Mouse (Mus musculus) kidney, embryonic 16.5 days (tissue): ENCODE measurements around the gene Ppid. TPM values are rescaled to one million over a fixed set of nuclear protein-coding genes. Genes with fewer than 3 reads are reported as not detected.

Source experiments
- ATAC-seq: fragments of 200-750 bp; cut with Nextera tagmentation; 2 replicates; pipeline ENCODE4 v1.8.0; 2017; ENCODE audit warnings: moderate TSS enrichment; ENCODE audit not compliant: low FRiP score, low TSS enrichment
- H3K27ac ChIP-seq: fragments of 300-500 bp; sonication (generic); 2 replicates; pipeline ENCODE4 v1.5.1; 2014; ENCODE audit warnings: low read length
- H3K27me3 ChIP-seq: fragments of 300-500 bp; sonication (generic); 2 replicates; pipeline ENCODE4 v1.6.1; 2014; ENCODE audit warnings: low read length, control low read depth, mixed read lengths; ENCODE audit not compliant: insufficient read depth
- H3K36me3 ChIP-seq: fragments of 300-500 bp; sonication (generic); 2 replicates; pipeline ENCODE4 v1.6.1; 2014; ENCODE audit warnings: low read length, control low read depth, mixed read lengths; ENCODE audit not compliant: insufficient read depth
- H3K4me1 ChIP-seq: fragments of 300-500 bp; sonication (generic); 2 replicates; pipeline ENCODE4 v1.6.1; 2014; ENCODE audit warnings: low read length, control low read depth, mixed read lengths; ENCODE audit not compliant: insufficient read depth
- H3K4me2 ChIP-seq: fragments of 300-500 bp; sonication (generic); replicated peaks from 2 replicates; pipeline ENCODE4 v1.6.1; 2014; ENCODE audit warnings: low read depth, low read length
- H3K4me3 ChIP-seq: fragments of 300-500 bp; sonication (generic); 2 replicates; pipeline ENCODE4 v1.5.1; 2014; ENCODE audit warnings: mild to moderate bottlenecking, low read length
- H3K9ac ChIP-seq: fragments of 300-500 bp; sonication (generic); replicated peaks from 2 replicates; pipeline ENCODE4 v1.6.1; 2014; ENCODE audit warnings: low read length
- H3K9me3 ChIP-seq: fragments of 300-500 bp; sonication (generic); 2 replicates; pipeline ENCODE4 v1.6.1; 2016; ENCODE audit warnings: low read length, control low read depth
- WGBS: fragments of 180-500 bp; shearing (Covaris S2); extraction: QIAGEN DNeasy Blood & Tissue Kit; methylation state at CpG from one replicate; pipeline ENCODE4 v1.1.7; 2014; 5-methylcytosine and 5-hydroxymethylcytosine counted together
- polyA plus RNA-seq: library from polyadenylated mRNA; unstranded; fragments of >200 nt; fragmentation: Nextera tagmentation; extraction: Ambion mirVana; gene quantifications from 2 replicates; pipeline ENCODE4 v1.2.1, GENCODE M21; 2015

Ppid gene
- polyA plus RNA-seq, 1 experiment from 2014 or later: 160 TPM

DNA sequence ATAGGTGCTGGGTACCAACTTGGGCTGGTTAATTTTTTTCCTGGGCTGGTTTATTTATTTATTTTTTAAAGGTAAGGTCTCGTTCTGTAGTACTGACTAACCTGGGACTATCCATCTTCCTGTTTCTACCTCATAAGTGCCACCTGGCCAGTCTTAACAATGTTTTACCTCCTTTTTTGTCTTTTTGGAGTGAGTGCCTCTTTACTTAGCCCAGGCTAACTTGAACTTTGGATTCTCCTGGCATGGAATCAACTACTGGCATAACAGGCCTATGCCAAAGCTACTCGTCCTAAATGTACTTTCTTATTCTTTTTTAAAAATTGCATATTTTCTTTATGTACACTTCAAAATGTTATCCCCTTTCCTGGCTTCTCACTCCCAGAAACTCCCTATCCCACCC lies 1.5 kb upstream of the Ppid start:
- no peak overlapping the region for H3K9ac ChIP-seq
- no peaks in the 10 kb centered on the region for H3K9me3 ChIP-seq
- no peak overlapping the region for H3K4me2 ChIP-seq
- no peaks in the 10 kb centered on the region for H3K27me3 ChIP-seq
- ATAC-seq: no peak
- no peak overlapping the region for H3K4me3 ChIP-seq
- WGBS: 60% methylated on average over 2 of the region's 2 CpGs
- H3K36me3 ChIP-seq: peaks cover 8% of the 10 kb centered on the region
- H3K4me1 ChIP-seq: peaks cover 12% of the 10 kb centered on the region
- H3K27ac ChIP-seq: no peak overlapping the region

DNA sequence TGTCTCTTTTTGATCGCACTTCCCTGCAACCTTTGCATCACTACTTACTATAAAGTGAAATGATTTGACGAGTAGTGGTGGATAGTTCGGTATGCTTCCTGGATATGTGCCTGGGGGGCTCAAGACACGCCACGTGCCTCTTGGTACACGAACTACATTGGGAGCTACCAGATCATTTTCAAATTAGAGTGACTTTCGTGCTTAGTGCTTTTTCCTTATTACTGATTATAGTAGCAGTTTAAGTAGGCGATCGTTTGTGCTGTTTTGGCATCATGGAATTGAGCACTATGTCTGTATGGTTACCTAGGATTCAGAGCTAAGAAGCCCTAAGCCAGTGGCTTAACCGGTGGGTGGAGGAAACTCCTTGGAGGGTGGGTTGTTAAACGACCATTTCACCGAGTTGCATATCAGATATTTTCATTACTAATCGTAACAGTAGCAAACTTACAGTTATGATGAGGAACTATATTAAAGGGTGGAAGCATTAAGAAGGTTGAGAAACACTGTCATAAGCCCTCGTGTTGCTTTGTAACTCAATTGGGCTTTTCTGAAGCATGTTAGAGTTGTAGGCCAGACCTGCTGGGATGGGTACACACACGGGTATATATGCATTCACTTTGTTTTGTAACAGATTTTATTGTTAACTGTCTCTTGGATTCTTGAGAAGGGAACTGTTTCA lies 790 bp downstream of the Ppid start:
- no peaks in the 10 kb centered on the region for H3K9me3 ChIP-seq
- WGBS: 3% methylated on average over 15 of the region's 15 CpGs
- H3K9ac ChIP-seq: peak overlapping the region; percentile 87
- no peaks in the 10 kb centered on the region for H3K27me3 ChIP-seq
- peak overlapping the region; percentile 84 for H3K27ac ChIP-seq
- H3K36me3 ChIP-seq: peaks cover 25% of the 10 kb centered on the region
- peaks cover 12% of the 10 kb centered on the region for H3K4me1 ChIP-seq
- peak overlapping the region; percentile 77 for H3K4me2 ChIP-seq
- ATAC-seq: no peak
- H3K4me3 ChIP-seq: peak overlapping the region; percentile 84

DNA sequence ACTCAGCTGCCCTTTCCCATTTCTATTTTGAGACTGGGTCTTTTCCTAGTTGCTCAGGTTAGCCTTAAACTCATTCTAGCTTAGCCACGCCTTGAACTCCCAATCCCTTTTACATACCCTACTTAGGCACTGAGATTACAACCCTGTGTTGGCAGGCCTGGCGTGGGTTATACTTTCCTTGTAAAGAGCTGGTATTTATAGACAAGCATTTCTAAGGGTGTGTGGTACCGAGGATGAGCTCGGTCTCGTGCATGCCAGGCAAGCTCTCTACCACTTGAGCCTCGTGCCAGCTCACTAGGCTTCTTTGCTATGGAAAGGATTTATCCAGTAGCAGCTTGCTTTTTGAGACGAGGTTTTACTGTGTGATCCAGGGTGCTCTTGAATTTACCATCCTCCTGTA lies 4.3 kb downstream of the Ppid start:
- Histone ChIP-seq H3K27me3 (no peaks in the 10 kb centered on the region), H3K36me3 (peaks cover 49% of the 10 kb centered on the region), H3K4me2 (no peak overlapping the region), H3K4me3 (no peak overlapping the region), H3K27ac (no peak overlapping the region), H3K4me1 (peaks cover 12% of the 10 kb centered on the region), H3K9me3 (no peaks in the 10 kb centered on the region), H3K9ac (no peak overlapping the region)
- ATAC-seq: no peak
- 90% methylated on average over 7 of the region's 7 CpGs for whole genome bisulfite sequencing

DNA sequence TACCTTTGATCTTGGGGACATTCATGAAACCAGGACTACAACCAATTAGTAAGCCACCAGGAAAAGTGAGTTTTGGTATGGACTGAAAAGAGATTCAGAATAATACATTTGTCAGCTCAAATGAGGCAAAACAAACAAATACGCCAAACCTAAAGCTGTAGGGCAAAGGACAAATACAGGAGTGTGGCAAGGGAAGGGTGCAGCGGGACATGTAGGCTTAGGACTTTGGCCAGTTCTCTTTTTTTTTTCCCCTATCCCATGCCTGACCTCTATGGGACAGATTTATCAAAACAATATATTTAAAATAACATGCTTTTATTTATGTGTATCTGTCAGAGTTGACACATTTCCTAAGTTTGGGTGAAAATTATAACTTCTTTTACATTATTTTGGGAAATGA lies 18.7 kb downstream of the Ppid start:
- Histone ChIP-seq H3K27ac (no peak overlapping the region), H3K36me3 (peaks cover 28% of the 10 kb centered on the region), H3K9ac (no peak overlapping the region), H3K4me2 (no peak overlapping the region), H3K4me3 (no peak overlapping the region), H3K27me3 (no peaks in the 10 kb centered on the region), H3K4me1 (no peaks in the 10 kb centered on the region), H3K9me3 (0 out of 2 replicates have a peak, but pooled peaks cover 4% of the 10 kb centered on the region)
- ATAC-seq: no peak
- WGBS: 93% methylated on average over 2 of the region's 2 CpGs

DNA sequence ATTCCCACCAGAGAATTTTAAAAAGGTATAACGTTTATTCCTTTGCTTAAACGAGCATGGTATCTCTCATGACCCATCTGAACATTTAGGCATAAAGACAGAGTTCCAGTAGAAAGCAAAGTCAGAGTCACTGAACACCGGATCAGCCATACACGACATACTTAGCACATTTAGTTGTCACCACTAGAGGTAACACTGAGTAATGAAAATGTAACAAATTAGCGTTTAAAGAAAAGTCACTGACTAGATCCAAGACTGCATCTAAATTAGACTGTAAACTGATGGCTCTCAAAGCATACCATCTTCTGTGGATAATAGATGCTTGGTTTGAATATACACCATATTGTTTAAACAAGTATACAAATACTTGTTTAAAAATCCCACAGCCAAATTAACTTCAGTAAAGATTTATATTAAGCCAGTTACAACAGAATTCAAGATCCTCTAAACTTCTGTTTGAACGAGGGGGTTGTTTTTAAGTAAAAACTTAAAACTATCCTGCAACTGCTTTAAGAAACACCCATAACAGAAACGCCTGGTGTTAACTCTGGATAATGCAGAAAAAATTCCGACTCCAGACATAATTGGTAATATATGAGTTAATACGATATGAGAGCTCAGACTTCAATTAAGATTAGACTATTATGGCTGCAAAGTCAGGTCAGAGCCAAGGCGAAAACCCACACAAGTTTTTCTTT lies 36.5 kb downstream of the Ppid start:
- Histone ChIP-seq H3K36me3 (peaks cover 16% of the 10 kb centered on the region), H3K4me3 (peak overlapping the region; percentile 83), H3K4me2 (peak overlapping the region; percentile 90), H3K27ac (peak overlapping the region; percentile 73), H3K9me3 (peaks cover 8% of the 10 kb centered on the region; the same call in 1 of the 2 replicates), H3K9ac (peak overlapping the region; percentile 70), H3K27me3 (no peaks in the 10 kb centered on the region), H3K4me1 (peaks cover 12% of the 10 kb centered on the region)
- no peak for ATAC-seq
- WGBS: 26% methylated on average over 10 of the region's 10 CpGs

DNA sequence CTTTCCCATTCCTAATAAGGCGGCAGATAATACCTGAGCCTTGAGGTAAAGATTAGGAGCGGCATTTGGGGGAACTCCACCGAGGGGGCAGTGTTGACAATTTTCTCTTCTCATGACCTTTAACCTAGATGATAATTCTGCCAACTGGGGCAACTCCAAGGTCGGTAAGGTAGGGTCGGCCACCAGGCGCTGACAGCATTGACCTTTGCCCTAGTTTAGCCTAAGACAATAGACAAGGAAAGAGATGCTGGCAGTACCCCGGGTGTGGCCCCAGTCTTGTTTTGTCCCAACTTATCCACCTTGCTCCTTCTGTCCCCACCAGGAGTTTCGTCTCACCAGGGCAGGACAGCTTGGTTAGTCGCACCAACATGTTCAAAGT lies 37.0 kb downstream of the Ppid start:
- 0% methylated on average over 9 of the region's 9 CpGs for WGBS
- Histone ChIP-seq H3K9me3 (peaks cover 10% of the 10 kb centered on the region; the same call in 1 of the 2 replicates), H3K4me2 (peak overlapping the region; percentile 90), H3K27me3 (no peaks in the 10 kb centered on the region), H3K36me3 (peaks cover 19% of the 10 kb centered on the region), H3K27ac (peak overlapping the region; percentile 73), H3K9ac (peak overlapping the region; percentile 70), H3K4me3 (peak overlapping the region; percentile 83), H3K4me1 (peaks cover 12% of the 10 kb centered on the region)
- no peak for ATAC-seq

DNA sequence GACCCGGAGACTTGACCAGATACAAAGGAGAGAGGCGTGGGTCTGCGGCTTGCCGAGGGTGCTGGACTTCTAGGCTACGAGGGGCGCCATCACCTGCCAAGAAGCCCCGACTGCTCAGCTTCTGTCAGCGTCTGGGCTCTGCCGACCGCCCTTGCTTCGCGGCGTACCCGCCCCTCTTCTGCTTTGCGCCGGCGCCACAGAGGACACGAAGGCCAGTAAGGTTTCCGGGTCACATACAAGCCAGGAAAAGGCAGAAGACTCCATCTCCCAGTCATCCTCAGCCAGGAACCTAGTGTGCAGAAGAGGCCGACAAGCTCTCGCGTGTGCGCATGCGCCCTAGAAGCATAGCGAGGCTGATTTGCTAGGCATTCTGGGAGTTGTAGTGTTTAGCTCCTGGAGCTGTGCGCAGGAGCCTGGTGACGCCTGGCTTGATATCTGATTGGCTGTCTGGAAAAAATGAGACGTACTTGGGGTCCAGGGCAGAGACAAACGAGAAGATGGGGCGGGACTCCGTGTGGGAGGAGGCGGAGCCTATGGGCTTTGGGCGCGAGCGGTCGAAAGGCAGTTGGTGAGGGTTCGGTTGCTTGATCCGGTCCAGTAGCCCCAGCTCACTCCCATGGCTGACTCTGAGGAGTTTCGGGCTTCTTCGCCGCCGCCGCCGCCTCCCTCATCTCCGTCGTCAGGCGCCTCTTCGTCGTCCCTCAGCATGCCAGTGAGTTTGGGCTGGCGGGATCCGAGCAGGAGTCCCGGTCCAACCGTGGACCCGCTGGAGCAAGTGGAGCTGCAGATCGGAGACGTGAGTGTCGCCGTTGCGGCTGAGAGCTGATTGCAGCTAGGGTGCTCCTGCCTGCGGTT lies 37.6 kb downstream of the Ppid start, which contains the start of gene 4930579G24Rik:
Gene 4930579G24Rik, plus strand, starts transcription at position 519 of the 855 bp plus-strand sequence.
- peaks cover 12% of the 10 kb centered on the region; the same call in 1 of the 2 replicates for H3K9me3 ChIP-seq
- H3K36me3 ChIP-seq: peaks cover 24% of the 10 kb centered on the region
- peak within 1 kb of the TSS; percentile 86 for H3K9ac ChIP-seq
- peak within 1 kb of the TSS; percentile 83 for H3K4me3 ChIP-seq
- H3K4me2 ChIP-seq: peak within 1 kb of the TSS; percentile 90
- under 1% methylated on average over 60 of the region's 60 CpGs for WGBS
- ATAC-seq: peak; percentile 99
- peak within 1 kb of the TSS; percentile 81 for H3K27ac ChIP-seq
- peaks cover 12% of the 10 kb centered on the region for H3K4me1 ChIP-seq
- no peaks in the 10 kb centered on the region for H3K27me3 ChIP-seq

DNA sequence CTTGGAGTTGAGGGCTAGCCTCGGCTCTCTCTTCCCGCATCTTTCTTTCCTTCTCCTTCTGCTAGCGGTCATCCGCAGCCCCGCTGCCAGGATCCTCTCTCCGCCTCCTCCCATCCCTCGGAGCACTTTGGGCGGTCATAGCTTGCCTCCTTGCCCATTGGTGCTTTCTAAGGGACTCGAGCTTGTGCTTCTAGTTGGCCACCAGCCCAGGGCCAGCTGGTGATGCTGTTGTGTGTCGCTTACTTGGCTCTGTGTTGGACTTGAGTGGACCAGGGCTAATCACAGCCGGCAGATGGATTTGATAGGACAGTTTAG lies 38.2 kb downstream of the Ppid start, which contains the start of gene Etfdh:
Gene Etfdh, minus strand, starts transcription at position 85 of the 315 bp plus-strand sequence.
- Histone ChIP-seq H3K9ac (peak within 1 kb of the TSS; percentile 86), H3K4me2 (peak within 1 kb of the TSS; percentile 90), H3K27me3 (no peaks in the 10 kb centered on the region), H3K4me3 (peak within 1 kb of the TSS; percentile 83), H3K4me1 (peaks cover 12% of the 10 kb centered on the region), H3K36me3 (peaks cover 27% of the 10 kb centered on the region), H3K27ac (peak within 1 kb of the TSS; percentile 81), H3K9me3 (peaks cover 12% of the 10 kb centered on the region; the same call in 1 of the 2 replicates)
- WGBS: under 1% methylated on average over 11 of the region's 11 CpGs
- ATAC-seq: peak; percentile 62

DNA sequence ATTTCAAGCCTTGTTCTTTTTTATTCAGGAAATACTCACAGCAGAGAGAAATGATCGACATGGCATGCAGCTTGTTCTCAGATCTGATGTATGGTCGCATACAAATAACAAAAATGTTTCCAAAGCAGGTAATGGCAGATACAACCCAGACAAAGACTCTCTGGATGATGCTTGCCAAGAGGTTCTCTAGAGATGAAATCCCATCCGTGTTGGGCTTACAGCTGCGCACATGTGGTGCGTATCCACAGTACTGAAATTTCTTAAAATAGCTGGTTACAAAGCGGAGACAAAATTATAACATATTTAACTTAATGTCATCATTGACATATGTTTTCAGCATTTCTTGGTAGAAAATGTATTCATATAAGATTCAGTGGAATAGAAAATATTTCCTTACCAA lies 61.0 kb downstream of the Ppid start:
- no peaks in the 10 kb centered on the region for H3K9me3 ChIP-seq
- no peaks in the 10 kb centered on the region for H3K27me3 ChIP-seq
- H3K9ac ChIP-seq: no peak overlapping the region
- 89% methylated on average over 6 of the region's 6 CpGs for WGBS
- ATAC-seq: no peak
- H3K36me3 ChIP-seq: no peaks in the 10 kb centered on the region
- H3K4me3 ChIP-seq: no peak overlapping the region
- no peak overlapping the region for H3K27ac ChIP-seq
- H3K4me2 ChIP-seq: no peak overlapping the region
- no peaks in the 10 kb centered on the region for H3K4me1 ChIP-seq
